Mouse (Mus musculus) spleen, adult 2 months (tissue): ENCODE results near the gene Mrpl55. TPM values are rescaled to one million over a fixed set of nuclear protein-coding genes. Genes with fewer than 3 reads are reported as not detected.

Source experiments
- DNase-seq, 2 experiments: peaks; one replicate each; pipeline versions ENCODE4 v3.0.0 to v3.0.0-alpha.2; 2012 to 2021; ENCODE audit warnings: low spot score in 2 of 2, low read depth in 1 of 2
- H3K27ac ChIP-seq: fragments of 200-500 bp; 2 replicates; pipeline ENCODE4 v1.5.1; 2012; ENCODE audit warnings: low read length, inconsistent platforms; ENCODE audit not compliant: insufficient read depth
- H3K27me3 ChIP-seq: fragments of 200-500 bp; 2 replicates; pipeline ENCODE4 v1.6.1; 2012; ENCODE audit warnings: mild to moderate bottlenecking, moderate library complexity, low read length, inconsistent platforms; ENCODE audit not compliant: control insufficient read depth, insufficient read depth
- H3K36me3 ChIP-seq: fragments of 200-500 bp; 2 replicates; pipeline ENCODE4 v1.6.1; 2012; ENCODE audit warnings: mild to moderate bottlenecking, low read length, inconsistent platforms; ENCODE audit not compliant: control insufficient read depth, insufficient read depth
- H3K4me1 ChIP-seq: fragments of 200-500 bp; 2 replicates; pipeline ENCODE4 v1.6.1; 2011; ENCODE audit warnings: inconsistent platforms; ENCODE audit not compliant: control insufficient read depth, insufficient read depth, insufficient read length
- H3K4me3 ChIP-seq: fragments of 200-500 bp; 2 replicates; pipeline ENCODE4 v1.5.1; 2011; ENCODE audit warnings: mild to moderate bottlenecking, inconsistent platforms; ENCODE audit not compliant: insufficient read depth, insufficient read length; ENCODE audit errors: extremely low read depth
- CTCF ChIP-seq: fragments of 200-500 bp; IDR thresholded peaks from 2 replicates; pipeline ENCODE4 v1.5.1; 2011; ENCODE audit warnings: mild to moderate bottlenecking, inconsistent platforms; ENCODE audit not compliant: insufficient read depth, insufficient read length, insufficient replicate concordance; ENCODE audit errors: extremely low read depth
- POLR2A ChIP-seq: fragments of 200-500 bp; IDR thresholded peaks from 2 replicates; pipeline ENCODE4 v1.6.1; 2011; ENCODE audit warnings: low read depth, low read length, inconsistent platforms
- WGBS: fragments of 180-500 bp; shearing (Covaris S2); methylation state at CpG from one replicate; pipeline ENCODE4 v1.1.7; 2018; 5-methylcytosine and 5-hydroxymethylcytosine counted together
- polyA plus RNA-seq: library from polyadenylated mRNA; depleted of rRNA; stranded (reverse); fragments of >200 nt; gene quantifications from 2 replicates; pipeline ENCODE4 v1.2.3, GENCODE M21; 2012

Gene Mrpl55
- polyA plus RNA-seq, 1 experiment: 16.1 TPM

DNA sequence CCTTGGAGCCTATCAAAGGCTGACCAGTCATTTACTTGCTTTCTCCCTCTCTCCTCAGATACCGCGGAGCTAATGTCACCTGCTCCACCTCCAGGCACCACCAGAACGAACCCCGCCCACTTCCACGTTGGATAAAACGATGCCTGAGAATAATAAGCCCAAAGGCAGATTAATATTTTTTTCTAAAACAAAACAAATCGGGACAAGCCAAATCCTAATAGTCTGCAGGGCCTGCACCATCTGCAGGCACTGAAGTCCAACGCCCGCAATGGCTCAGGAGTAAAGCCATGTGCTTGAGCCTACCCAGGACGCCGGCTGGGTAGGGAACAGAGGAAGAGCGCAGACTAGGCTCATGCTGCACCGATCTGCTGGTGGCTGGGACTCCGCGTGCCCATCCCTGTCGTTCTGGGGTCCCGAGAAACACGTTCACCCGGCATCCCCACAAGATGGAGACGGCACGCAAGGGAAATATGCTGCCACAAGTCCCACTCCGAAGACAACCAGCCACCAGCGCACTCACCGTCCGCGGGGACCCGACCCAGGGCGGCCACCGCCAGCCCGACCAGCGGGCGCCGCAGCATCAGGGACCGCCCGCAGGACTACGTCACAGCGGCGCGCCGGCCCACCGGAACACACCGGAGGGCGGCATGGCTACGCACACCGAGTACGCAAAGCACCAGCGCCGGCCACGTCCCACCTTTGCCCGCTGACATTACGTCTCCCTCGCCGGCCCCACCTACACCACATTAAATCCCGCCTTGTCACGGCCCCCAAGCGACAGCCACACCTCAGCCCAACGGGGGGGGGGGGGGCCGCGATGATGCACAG is 10.8 kb upstream of the Mrpl55 start:
- peak overlapping the region; percentile 81 for H3K4me3 ChIP-seq
- peak; percentile 85 to 90 for DNase-seq
- under 1% methylated on average over 58 of the region's 59 CpGs for WGBS
- TF ChIP-seq CTCF: no peak
- peak; percentile 83 for TF ChIP-seq POLR2A
- peaks cover under 1% of the 10 kb centered on the region; the same call in 1 of the 2 replicates for H3K36me3 ChIP-seq
- no peaks in the 10 kb centered on the region for H3K4me1 ChIP-seq
- no peaks in the 10 kb centered on the region for H3K27me3 ChIP-seq
- peak overlapping the region; percentile 79 for H3K27ac ChIP-seq

DNA sequence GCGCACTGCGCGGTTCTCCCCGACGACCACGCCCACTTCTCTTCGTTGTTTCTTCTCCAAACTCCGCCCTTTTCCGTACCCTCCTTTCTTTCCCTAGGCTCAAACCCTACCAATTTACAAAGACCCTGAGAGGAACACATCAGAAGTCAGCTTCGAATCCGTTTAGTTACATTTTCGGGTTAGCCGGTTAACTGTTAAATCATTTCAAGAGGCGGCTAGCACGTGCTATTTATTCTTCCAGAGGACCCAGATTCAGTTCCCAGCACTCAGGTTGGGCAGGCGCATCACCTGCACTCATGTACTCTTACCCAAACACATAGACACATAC is 10.3 kb upstream of the Mrpl55 start, which contains the start of gene Guk1:
Guk1 (minus strand) TSS at position 154 of the 328 bp plus-strand sequence.
- peak within 1 kb of the TSS; percentile 79 for H3K27ac ChIP-seq
- H3K27me3 ChIP-seq: no peaks in the 10 kb centered on the region
- DNase-seq: no peak
- H3K36me3 ChIP-seq: no peaks in the 10 kb centered on the region
- H3K4me3 ChIP-seq: peak within 1 kb of the TSS; percentile 81
- TF ChIP-seq POLR2A: no peak
- no peak for TF ChIP-seq CTCF
- H3K4me1 ChIP-seq: no peaks in the 10 kb centered on the region
- WGBS: 5% methylated on average over 16 of the region's 16 CpGs

DNA sequence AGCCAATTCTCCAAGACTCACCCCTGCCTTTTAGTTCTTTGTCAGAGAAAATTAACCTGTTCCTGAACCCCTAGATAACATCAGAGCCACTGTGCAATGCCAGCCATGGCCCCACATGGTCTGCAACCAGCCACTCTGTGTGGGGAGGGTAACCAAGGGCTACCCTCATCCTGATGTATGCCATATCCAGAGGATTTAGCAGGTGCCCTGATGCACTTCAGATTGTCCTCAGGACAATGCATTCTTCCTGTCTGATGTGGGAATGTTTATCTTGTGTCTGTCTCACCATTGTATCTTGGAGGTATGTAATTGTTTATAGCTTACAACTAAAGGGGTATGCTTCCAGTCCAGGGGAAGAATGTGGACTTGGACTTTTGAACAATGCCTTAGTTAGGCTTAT is 6.1 kb upstream of the Mrpl55 start:
- Histone ChIP-seq H3K36me3 (no peaks in the 10 kb centered on the region), H3K4me1 (no peaks in the 10 kb centered on the region), H3K27me3 (no peaks in the 10 kb centered on the region), H3K4me3 (no peak overlapping the region), H3K27ac (no peak overlapping the region)
- no peak for DNase-seq
- no peak for TF ChIP-seq CTCF
- no peak for TF ChIP-seq POLR2A

DNA sequence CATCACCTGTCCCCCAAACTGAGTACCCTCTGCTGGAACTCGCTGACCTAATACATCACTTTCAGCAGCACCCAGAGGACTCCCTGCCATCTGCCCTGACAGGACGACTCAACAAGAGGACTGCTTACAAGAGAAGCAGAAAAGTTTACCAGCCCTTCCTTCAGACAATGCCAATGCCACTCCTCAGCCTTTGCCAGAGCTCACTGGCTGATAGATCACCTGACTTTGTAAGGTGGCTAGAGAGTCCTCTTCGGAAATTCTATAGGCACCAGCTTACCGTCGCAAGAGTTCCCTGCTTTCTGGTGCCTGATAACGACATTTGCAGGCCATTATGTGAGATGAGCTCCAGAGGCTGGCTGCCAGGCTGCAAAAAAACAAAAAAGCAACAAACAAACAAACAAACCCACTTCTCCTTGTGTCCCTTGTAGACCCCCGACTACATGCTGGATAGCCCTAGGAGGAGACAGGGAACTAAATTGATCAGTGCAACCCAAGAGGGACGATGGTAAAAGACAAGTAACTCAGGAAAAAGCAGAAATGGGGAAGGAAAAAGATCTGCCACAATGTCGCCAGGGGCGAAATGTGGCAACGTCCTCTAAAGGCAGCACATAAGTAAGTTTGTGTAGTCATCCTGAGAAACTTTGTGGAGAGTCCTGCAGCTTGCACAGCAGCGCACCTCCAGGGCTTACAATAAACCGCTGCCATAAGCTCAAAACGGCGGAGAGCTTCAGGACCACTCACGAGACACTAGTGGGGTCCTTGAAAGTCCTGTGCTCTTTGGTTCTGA is 877 bp upstream of the Mrpl55 start:
- 18% methylated on average over 16 of the region's 16 CpGs for WGBS
- peak overlapping the region; percentile 76 for H3K4me3 ChIP-seq
- no peaks in the 10 kb centered on the region for H3K27me3 ChIP-seq
- DNase-seq: no peak
- H3K36me3 ChIP-seq: 0 out of 2 replicates have a peak, but pooled peaks cover 2% of the 10 kb centered on the region
- peak overlapping the region; percentile 65 for H3K27ac ChIP-seq
- H3K4me1 ChIP-seq: no peaks in the 10 kb centered on the region
- TF ChIP-seq CTCF (no peak), POLR2A (no peak)

DNA sequence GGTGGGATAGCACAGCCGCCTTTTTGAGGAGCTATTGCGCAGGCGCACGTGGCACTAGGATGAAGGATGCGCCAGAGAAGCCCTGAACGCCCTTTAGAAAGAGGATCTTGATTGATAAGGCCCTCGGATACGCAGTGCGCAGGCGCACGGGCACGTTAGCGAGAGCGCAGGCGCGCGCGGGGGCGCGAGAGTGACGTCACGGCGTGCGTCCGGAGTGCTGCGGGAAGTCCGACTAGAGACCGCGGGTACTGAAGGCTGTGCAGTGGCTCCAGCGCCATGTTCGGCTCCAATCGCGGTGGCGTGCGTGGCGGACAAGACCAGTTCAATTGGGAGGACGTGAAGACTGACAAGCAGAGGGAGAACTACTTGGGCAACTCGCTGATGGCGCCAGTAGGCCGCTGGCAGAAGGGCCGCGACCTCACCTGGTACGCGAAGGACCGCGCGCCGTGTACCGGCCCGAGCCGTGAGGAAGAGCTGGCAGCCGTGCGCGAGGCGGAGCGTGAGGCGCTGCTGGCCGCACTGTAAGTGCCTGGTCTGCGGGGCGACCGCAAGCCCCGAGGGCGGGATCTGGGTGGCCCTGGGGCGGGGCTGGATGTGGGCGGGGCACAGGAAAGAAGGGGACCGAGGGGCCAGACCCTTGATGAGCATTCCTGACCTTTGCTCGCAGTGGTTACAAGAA is 6.0 kb downstream of the Mrpl55 start, which contains the start of gene 2310033P09Rik:
2310033P09Rik (plus strand) TSS at position 169 of the 679 bp plus-strand sequence.
- peaks cover 16% of the 10 kb centered on the region; the same call in 1 of the 2 replicates for H3K4me1 ChIP-seq
- H3K27ac ChIP-seq: peak within 1 kb of the TSS; percentile 89
- DNase-seq: peak; percentile 90 to 92
- peaks cover 16% of the 10 kb centered on the region for H3K36me3 ChIP-seq
- no peak for TF ChIP-seq CTCF
- TF ChIP-seq POLR2A: peak; percentile 91
- no peaks in the 10 kb centered on the region for H3K27me3 ChIP-seq
- peak within 1 kb of the TSS; percentile 98 for H3K4me3 ChIP-seq
- WGBS: under 1% methylated on average over 67 of the region's 67 CpGs

DNA sequence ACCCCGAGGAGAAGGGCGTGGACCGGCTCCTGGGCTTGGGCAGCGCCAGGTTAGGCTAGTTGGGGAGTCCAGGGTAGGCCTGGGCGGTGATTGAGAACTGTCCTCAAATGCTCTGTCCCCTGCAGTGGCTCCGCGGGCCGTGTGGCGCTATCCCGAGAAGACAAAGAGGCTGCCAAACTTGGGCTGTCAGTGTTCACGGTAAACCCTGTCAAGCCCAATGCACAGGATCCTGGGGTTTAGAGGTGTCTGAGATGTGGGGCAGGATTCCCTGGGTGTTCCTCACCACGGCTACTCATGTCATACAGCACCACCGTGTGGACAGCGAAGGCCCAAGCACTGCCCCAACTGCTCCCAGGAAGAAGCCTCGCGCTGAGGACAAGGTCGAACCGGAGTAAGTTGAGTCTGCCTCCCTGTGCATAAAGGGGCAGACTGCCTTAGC is 6.7 kb downstream of the Mrpl55 start:
- Histone ChIP-seq H3K4me3 (peak overlapping the region; percentile 98), H3K4me1 (peaks cover 16% of the 10 kb centered on the region; the same call in 1 of the 2 replicates), H3K27ac (peak overlapping the region; percentile 10; the same call in 1 of the 2 replicates), H3K36me3 (peaks cover 18% of the 10 kb centered on the region), H3K27me3 (no peaks in the 10 kb centered on the region)
- WGBS: 25% methylated on average over 18 of the region's 18 CpGs
- no peak for TF ChIP-seq POLR2A
- peak; percentile 46; the same call in 1 of the 2 replicates for TF ChIP-seq CTCF
- peak in 1 of 2 experiments; percentile 43 for DNase-seq
